Mouse (Mus musculus): ENCODE results near the gene Tmem260. TPM values are rescaled to one million over a fixed set of nuclear protein-coding genes. Genes with fewer than 3 reads are reported as not detected.
A peak's percentile ranks its signal among the peaks of the same experiment; 100 is the strongest.
"Not testable (repeated sequence)": the region's sequence is repeated elsewhere in the genome, so short reads cannot be mapped to it uniquely, and the experiment has no call there.

Tmem260 gene
- polyA plus RNA-seq, 1 experiment from 2014 or later, result 23.3 TPM

DNA sequence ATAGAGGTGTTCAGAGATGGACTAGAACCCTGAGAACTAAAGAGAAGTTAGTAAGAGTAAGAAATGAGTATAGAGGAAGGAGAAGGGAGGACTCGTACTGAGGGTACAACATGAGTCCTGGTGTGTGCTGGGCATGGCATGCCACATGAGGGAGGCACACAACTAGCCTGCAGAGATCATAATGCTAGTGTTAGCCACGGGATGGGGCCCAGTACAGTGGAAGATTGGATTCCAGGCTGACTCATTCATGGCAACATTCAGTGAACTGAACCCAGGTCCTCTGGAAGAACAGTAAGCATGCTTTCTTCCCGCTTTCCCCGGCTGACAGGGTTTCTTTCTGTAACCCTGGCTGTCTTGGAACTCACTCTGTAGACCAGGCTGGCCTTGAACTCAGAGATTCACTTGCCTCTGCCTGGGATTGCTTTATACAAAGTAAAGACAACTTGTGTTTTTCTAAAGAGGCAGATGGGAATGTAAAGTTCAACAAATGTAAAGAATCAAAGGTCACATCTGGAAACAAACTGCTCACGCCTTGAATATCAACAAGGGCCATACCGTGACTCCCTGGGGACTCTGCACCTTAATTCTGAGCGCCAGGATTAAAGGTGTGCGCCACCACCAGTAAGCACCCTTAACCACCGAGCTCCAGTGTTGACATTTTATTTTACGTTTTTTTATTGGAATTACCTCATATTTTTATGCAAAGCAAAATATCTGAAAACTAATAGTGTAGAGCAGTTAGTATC, 25.0 kb downstream of the Tmem260 start:
- no peak overlapping the region for H3K27ac ChIP-seq (ENCODE audit: low read depth, low read length)
- no peaks in the 10 kb centered on the region for H3K9me3 ChIP-seq (ENCODE audit: control insufficient read depth, low read length)
- H3K36me3 ChIP-seq (ENCODE audit: control insufficient read depth, insufficient read depth, low read length), result no peaks in the 10 kb centered on the region
- no peak overlapping the region for H3K4me3 ChIP-seq (ENCODE audit: low read depth, low read length)
- DNase-seq (ENCODE audit: low spot score) (no peak), ATAC-seq (ENCODE audit: low FRiP score) (no peak)
- H3K9ac ChIP-seq (ENCODE audit: low read depth, low read length), result no peak overlapping the region
- 86% methylated on average over 10 of the region's 10 CpGs for WGBS
- no peak overlapping the region for H3K4me2 ChIP-seq (replicated peaks; ENCODE audit: low read depth, low read length)
- H3K27me3 ChIP-seq (ENCODE audit: control insufficient read depth, insufficient read depth, low read length), result no peaks in the 10 kb centered on the region
- H3K4me1 ChIP-seq (replicated peaks; ENCODE audit: control insufficient read depth, insufficient read depth, low read length), result no peaks in the 10 kb centered on the region

DNA sequence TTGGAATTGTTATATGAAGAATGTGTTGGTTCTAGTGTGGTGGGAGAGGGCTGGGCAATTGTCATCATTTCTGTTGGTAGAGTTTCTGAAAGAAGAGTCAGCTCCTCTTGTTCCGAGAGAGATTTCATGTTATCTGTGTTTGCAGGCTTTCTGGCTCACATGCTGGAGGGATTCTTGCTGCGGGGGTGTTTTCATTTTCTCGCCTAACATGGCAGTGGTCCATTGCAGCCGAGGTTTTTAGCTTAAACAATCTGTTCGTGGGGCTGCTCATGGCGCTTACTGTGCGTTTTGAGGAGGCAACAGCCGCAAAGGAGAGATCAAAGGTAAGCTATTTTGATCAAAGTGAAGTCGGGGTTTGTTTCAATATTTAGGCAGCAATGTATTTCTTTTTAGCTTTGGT, 26.3 kb downstream of the Tmem260 start:
- Histone ChIP-seq H3K27ac (ENCODE audit: low read depth, low read length) (no peak overlapping the region), H3K4me1 (replicated peaks; ENCODE audit: control insufficient read depth, insufficient read depth, low read length) (no peaks in the 10 kb centered on the region), H3K9ac (ENCODE audit: low read depth, low read length) (no peak overlapping the region), H3K4me2 (replicated peaks; ENCODE audit: low read depth, low read length) (no peak overlapping the region), H3K4me3 (ENCODE audit: low read depth, low read length) (no peak overlapping the region), H3K9me3 (ENCODE audit: control insufficient read depth, low read length) (no peaks in the 10 kb centered on the region), H3K36me3 (ENCODE audit: control insufficient read depth, insufficient read depth, low read length) (no peaks in the 10 kb centered on the region), H3K27me3 (ENCODE audit: control insufficient read depth, insufficient read depth, low read length) (no peaks in the 10 kb centered on the region)
- 91% methylated on average over 9 of the region's 9 CpGs for WGBS
- DNase-seq (ENCODE audit: low spot score) (no peak), ATAC-seq (ENCODE audit: low FRiP score) (no peak)

DNA sequence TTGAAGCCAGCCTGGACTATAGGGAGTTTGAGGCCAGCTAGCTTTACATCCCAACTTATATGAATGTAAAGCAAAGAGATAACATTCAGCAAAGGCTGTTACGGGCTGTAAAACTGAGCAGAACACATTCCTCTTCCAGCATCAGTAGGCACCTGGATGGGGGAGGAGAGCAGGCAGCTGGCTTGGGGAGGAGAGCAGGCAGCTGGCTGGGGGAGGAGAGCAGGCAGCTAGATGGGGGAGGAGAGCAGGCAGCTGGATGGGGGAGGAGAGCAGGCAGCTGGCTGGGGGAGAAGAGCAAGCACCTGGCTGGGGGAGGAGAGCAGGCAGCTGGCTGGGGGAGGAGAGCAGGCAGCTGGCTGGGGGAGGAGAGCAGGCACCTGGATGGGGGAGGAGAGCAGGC, 29.4 kb downstream of the Tmem260 start:
- Histone ChIP-seq H3K27ac (ENCODE audit: low read depth, low read length) (peak overlapping the region; percentile 24; the same call in 1 of the 2 replicates), H3K4me1 (replicated peaks; ENCODE audit: control insufficient read depth, insufficient read depth, low read length) (no peaks in the 10 kb centered on the region), H3K36me3 (ENCODE audit: control insufficient read depth, insufficient read depth, low read length) (no peaks in the 10 kb centered on the region), H3K9ac (ENCODE audit: low read depth, low read length) (no peak overlapping the region), H3K27me3 (ENCODE audit: control insufficient read depth, insufficient read depth, low read length) (no peaks in the 10 kb centered on the region), H3K4me2 (replicated peaks; ENCODE audit: low read depth, low read length) (no peak overlapping the region), H3K4me3 (ENCODE audit: low read depth, low read length) (no peak overlapping the region), H3K9me3 (ENCODE audit: control insufficient read depth, low read length) (no peaks in the 10 kb centered on the region)
- DNase-seq (ENCODE audit: low spot score), result no peak
- no peak for ATAC-seq (ENCODE audit: low FRiP score)
- 74% methylated on average over 1 of the region's 1 CpGs for whole genome bisulfite sequencing

DNA sequence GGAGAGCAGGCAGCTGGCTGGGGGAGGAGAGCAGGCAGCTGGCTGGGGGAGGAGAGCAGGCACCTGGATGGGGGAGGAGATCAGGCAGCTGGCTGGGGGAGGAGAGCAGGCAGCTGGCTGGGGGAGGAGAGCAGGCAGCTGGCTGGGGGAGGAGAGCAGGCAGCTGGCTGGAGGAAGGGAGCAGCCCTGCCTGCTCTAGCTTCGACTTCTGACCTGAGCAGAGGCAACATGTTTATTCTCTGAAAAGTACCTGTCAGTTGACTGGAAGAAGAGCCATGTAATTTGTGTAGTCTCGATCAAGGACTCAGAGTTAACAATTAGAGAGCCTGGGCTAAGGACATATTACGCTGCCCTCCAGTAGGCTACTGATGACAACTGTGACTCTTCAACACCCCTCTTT, 29.9 kb downstream of the Tmem260 start:
- H3K4me2 ChIP-seq (replicated peaks; ENCODE audit: low read depth, low read length); H3K9ac ChIP-seq (ENCODE audit: low read depth, low read length); H3K4me3 ChIP-seq (ENCODE audit: low read depth, low read length); H3K27me3 ChIP-seq (ENCODE audit: control insufficient read depth, insufficient read depth, low read length); ATAC-seq (ENCODE audit: low FRiP score); H3K36me3 ChIP-seq (ENCODE audit: control insufficient read depth, insufficient read depth, low read length); DNase-seq (ENCODE audit: low spot score); H3K4me1 ChIP-seq (replicated peaks; ENCODE audit: control insufficient read depth, insufficient read depth, low read length); H3K27ac ChIP-seq (ENCODE audit: low read depth, low read length); H3K9me3 ChIP-seq (ENCODE audit: control insufficient read depth, low read length): not testable (repeated sequence)
- 72% methylated on average over 3 of the region's 3 CpGs for WGBS

DNA sequence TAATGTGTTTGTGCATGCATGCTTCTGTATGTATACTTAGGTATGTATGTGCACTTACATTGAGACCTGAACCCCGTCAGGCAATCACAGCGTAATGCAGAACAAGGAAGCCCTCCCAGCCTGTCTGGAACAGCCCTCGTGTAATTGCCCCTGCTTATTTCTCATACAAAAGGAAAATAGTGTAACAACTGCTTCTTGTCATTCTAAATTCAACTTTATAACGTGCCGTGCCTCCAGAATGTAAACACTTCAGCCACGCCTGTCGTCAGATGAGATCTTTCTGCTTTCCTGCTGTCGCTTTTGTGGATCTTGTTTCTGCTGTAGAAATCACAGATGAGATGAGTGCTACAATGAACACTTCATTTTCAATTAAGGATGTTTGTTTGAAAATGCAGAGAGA, 30.4 kb downstream of the Tmem260 start:
- no peaks in the 10 kb centered on the region for H3K9me3 ChIP-seq (ENCODE audit: control insufficient read depth, low read length)
- no peak overlapping the region for H3K9ac ChIP-seq (ENCODE audit: low read depth, low read length)
- no peaks in the 10 kb centered on the region for H3K27me3 ChIP-seq (ENCODE audit: control insufficient read depth, insufficient read depth, low read length)
- 81% methylated on average over 8 of the region's 8 CpGs for WGBS
- H3K4me1 ChIP-seq (replicated peaks; ENCODE audit: control insufficient read depth, insufficient read depth, low read length), result no peaks in the 10 kb centered on the region
- H3K27ac ChIP-seq (ENCODE audit: low read depth, low read length), result no peak overlapping the region
- ATAC-seq (ENCODE audit: low FRiP score) (no peak), DNase-seq (ENCODE audit: low spot score) (no peak)
- H3K4me2 ChIP-seq (replicated peaks; ENCODE audit: low read depth, low read length), result no peak overlapping the region
- H3K36me3 ChIP-seq (ENCODE audit: control insufficient read depth, insufficient read depth, low read length), result no peaks in the 10 kb centered on the region
- H3K4me3 ChIP-seq (ENCODE audit: low read depth, low read length), result no peak overlapping the region

DNA sequence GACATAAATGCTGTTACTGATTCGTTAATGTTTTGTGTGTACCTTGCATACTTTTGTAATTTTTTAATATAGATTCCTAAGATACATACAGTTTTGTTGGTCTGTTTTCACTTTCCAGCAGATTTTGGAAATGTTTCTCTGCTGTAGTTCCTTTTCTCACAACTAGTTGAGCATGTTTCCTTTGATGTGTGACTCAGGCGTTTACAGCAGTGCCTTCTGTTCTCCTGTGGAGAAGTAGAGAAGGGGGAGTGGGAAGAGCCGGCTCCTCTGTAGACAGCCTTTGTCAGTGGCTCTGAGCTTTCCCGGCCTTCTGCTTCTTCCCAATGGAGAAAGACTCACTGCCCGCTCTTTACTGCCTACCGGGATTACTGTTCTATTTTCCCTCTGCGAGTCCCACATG, 35.7 kb downstream of the Tmem260 start:
- no peak overlapping the region for H3K4me3 ChIP-seq (ENCODE audit: low read depth, low read length)
- no peaks in the 10 kb centered on the region for H3K36me3 ChIP-seq (ENCODE audit: control insufficient read depth, insufficient read depth, low read length)
- H3K27ac ChIP-seq (ENCODE audit: low read depth, low read length), result no peak overlapping the region
- no peaks in the 10 kb centered on the region for H3K4me1 ChIP-seq (replicated peaks; ENCODE audit: control insufficient read depth, insufficient read depth, low read length)
- 48% methylated on average over 7 of the region's 7 CpGs for WGBS
- DNase-seq (ENCODE audit: low spot score) (no peak), ATAC-seq (ENCODE audit: low FRiP score) (no peak)
- H3K27me3 ChIP-seq (ENCODE audit: control insufficient read depth, insufficient read depth, low read length), result no peaks in the 10 kb centered on the region
- H3K9me3 ChIP-seq (ENCODE audit: control insufficient read depth, low read length), result no peaks in the 10 kb centered on the region
- H3K4me2 ChIP-seq (replicated peaks; ENCODE audit: low read depth, low read length), result no peak overlapping the region
- no peak overlapping the region for H3K9ac ChIP-seq (ENCODE audit: low read depth, low read length)

DNA sequence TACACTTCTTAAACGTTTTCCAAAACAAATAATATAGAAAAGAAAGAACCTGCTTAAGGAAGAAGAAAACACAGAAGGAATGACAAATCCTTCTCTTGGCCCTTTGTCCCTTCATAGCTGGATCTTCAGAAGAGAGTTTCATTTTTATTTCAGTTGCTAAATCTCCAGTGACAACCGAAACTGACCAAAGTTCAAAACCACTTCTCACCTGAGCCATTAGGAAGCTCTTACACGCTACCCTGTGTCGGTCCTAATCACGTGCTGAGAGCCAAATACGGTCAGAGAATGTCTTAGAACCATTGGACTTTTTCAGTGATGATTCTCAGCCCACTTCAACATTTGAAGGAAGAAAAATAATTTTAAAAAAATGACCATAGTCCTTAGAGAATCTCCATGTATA, 36.8 kb downstream of the Tmem260 start:
- Histone ChIP-seq H3K27me3 (ENCODE audit: control insufficient read depth, insufficient read depth, low read length) (no peaks in the 10 kb centered on the region), H3K4me1 (replicated peaks; ENCODE audit: control insufficient read depth, insufficient read depth, low read length) (no peaks in the 10 kb centered on the region), H3K36me3 (ENCODE audit: control insufficient read depth, insufficient read depth, low read length) (no peaks in the 10 kb centered on the region), H3K9me3 (ENCODE audit: control insufficient read depth, low read length) (no peaks in the 10 kb centered on the region), H3K4me2 (replicated peaks; ENCODE audit: low read depth, low read length) (no peak overlapping the region), H3K4me3 (ENCODE audit: low read depth, low read length) (no peak overlapping the region), H3K27ac (ENCODE audit: low read depth, low read length) (no peak overlapping the region), H3K9ac (ENCODE audit: low read depth, low read length) (no peak overlapping the region)
- ATAC-seq (ENCODE audit: low FRiP score) (no peak), DNase-seq (ENCODE audit: low spot score) (no peak)
- 88% methylated on average over 6 of the region's 6 CpGs for WGBS

DNA sequence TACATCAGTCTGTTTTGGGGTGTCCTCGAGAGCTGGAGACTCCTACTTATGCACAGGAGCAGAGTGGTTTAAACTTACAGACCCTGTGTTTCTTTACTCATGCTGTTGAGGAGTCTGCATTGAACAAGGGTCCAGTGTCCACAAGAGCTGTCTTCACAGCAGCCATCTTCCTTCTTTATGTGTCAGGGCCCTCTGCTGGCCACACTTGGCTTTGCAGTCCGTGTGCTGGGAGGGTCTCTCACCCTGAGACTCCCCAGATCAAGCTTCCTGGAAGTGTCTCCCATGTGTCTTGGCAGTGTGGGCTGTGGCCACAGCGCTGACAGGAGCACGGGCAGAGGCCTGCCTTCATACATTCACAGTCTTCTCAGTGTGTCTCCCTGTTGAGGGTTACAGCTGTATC, 48.0 kb downstream of the Tmem260 start:
- no peak for ATAC-seq (ENCODE audit: low FRiP score)
- H3K4me2 ChIP-seq (replicated peaks; ENCODE audit: low read depth, low read length), result no peak overlapping the region
- H3K9ac ChIP-seq (ENCODE audit: low read depth, low read length), result no peak overlapping the region
- no peaks in the 10 kb centered on the region for H3K9me3 ChIP-seq (ENCODE audit: control insufficient read depth, low read length)
- H3K27ac ChIP-seq (ENCODE audit: low read depth, low read length), result no peak overlapping the region
- H3K27me3 ChIP-seq (ENCODE audit: control insufficient read depth, insufficient read depth, low read length), result no peaks in the 10 kb centered on the region
- DNase-seq (ENCODE audit: low spot score), result peak; percentile 81
- no peaks in the 10 kb centered on the region for H3K36me3 ChIP-seq (ENCODE audit: control insufficient read depth, insufficient read depth, low read length)
- WGBS, result 17% methylated on average over 4 of the region's 4 CpGs
- H3K4me3 ChIP-seq (ENCODE audit: low read depth, low read length), result no peak overlapping the region
- H3K4me1 ChIP-seq (replicated peaks; ENCODE audit: control insufficient read depth, insufficient read depth, low read length), result no peaks in the 10 kb centered on the region

DNA sequence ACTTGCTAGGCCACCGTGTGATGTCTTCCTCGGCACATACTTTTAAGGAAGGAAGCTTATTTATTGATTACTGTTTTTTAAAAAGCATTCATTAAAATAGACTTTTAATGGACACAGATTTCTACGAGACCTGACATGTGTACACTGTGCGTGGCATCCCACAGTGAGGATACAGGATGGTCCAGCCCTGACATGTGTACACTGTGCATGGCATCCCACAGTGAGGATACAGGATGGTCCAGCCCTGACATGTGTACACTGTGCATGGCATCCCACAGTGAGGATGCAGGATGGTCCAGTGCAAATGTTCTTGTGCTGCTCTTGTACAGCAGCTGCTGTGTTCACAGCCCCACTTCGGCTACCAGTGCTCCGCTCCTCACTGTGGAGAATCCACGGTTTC, 56.6 kb downstream of the Tmem260 start:
- Histone ChIP-seq H3K4me3 (ENCODE audit: low read depth, low read length) (no peak overlapping the region), H3K9me3 (ENCODE audit: control insufficient read depth, low read length) (no peaks in the 10 kb centered on the region), H3K4me1 (replicated peaks; ENCODE audit: control insufficient read depth, insufficient read depth, low read length) (no peaks in the 10 kb centered on the region), H3K27ac (ENCODE audit: low read depth, low read length) (no peak overlapping the region), H3K4me2 (replicated peaks; ENCODE audit: low read depth, low read length) (no peak overlapping the region), H3K27me3 (ENCODE audit: control insufficient read depth, insufficient read depth, low read length) (peaks cover 2% of the 10 kb centered on the region; the same call in 1 of the 2 replicates), H3K9ac (ENCODE audit: low read depth, low read length) (no peak overlapping the region), H3K36me3 (ENCODE audit: control insufficient read depth, insufficient read depth, low read length) (no peaks in the 10 kb centered on the region)
- ATAC-seq (ENCODE audit: low FRiP score) (no peak), DNase-seq (ENCODE audit: low spot score) (no peak)
- WGBS, result 90% methylated on average over 7 of the region's 7 CpGs

All from hindbrain, embryonic 11.5 days (tissue).